Mouse (Mus musculus) hindbrain, embryonic 12.5 days (tissue): ENCODE data around the gene Bcl2l10. TPM values are rescaled to one million over a fixed set of nuclear protein-coding genes. Genes with fewer than 3 reads are reported as not detected.

Experiments
- ATAC-seq: fragments of 200-750 bp; cut with Nextera tagmentation; 2 replicates; pipeline ENCODE4 v1.8.0; 2017; ENCODE audit warnings: moderate TSS enrichment; ENCODE audit not compliant: low FRiP score
- H3K27ac ChIP-seq: fragments of 300-500 bp; sonication (generic); 2 replicates; pipeline ENCODE4 v1.5.1; 2016; ENCODE audit warnings: mild to moderate bottlenecking
- H3K27me3 ChIP-seq: fragments of 300-500 bp; sonication (generic); 2 replicates; pipeline ENCODE4 v1.6.1; 2016; ENCODE audit warnings: mild to moderate bottlenecking
- H3K36me3 ChIP-seq: fragments of 300-500 bp; sonication (generic); 2 replicates; pipeline ENCODE4 v1.6.1; 2016; ENCODE audit warnings: mild to moderate bottlenecking
- H3K4me1 ChIP-seq: fragments of 300-500 bp; sonication (generic); 2 replicates; pipeline ENCODE4 v1.6.1; 2016
- H3K4me2 ChIP-seq: fragments of 300-500 bp; sonication (generic); replicated peaks from 2 replicates; pipeline ENCODE4 v1.6.1; 2016; ENCODE audit warnings: mild to moderate bottlenecking
- H3K4me3 ChIP-seq: fragments of 300-500 bp; sonication (generic); 2 replicates; pipeline ENCODE4 v1.5.1; 2016; ENCODE audit warnings: mild to moderate bottlenecking
- H3K9ac ChIP-seq: fragments of 300-500 bp; sonication (generic); 2 replicates; pipeline ENCODE4 v1.6.1; 2016; ENCODE audit warnings: mild to moderate bottlenecking, moderate library complexity
- H3K9me3 ChIP-seq: fragments of 300-500 bp; sonication (generic); replicated peaks from 2 replicates; pipeline ENCODE4 v1.6.1; 2016; ENCODE audit warnings: mild to moderate bottlenecking
- WGBS: fragments of 180-500 bp; shearing (Covaris S2); methylation state at CpG from one replicate; pipeline ENCODE4 v1.1.7; 2016; 5-methylcytosine and 5-hydroxymethylcytosine counted together
- polyA plus RNA-seq: library from polyadenylated mRNA; unstranded; fragments of >200 nt; fragmentation: Nextera tagmentation; extraction: Ambion mirVana; gene quantifications from 2 replicates; pipeline ENCODE4 v1.2.1, GENCODE M21; 2016

Bcl2l10 gene
- polyA plus RNA-seq, 1 experiment from 2014 or later = not detected

DNA sequence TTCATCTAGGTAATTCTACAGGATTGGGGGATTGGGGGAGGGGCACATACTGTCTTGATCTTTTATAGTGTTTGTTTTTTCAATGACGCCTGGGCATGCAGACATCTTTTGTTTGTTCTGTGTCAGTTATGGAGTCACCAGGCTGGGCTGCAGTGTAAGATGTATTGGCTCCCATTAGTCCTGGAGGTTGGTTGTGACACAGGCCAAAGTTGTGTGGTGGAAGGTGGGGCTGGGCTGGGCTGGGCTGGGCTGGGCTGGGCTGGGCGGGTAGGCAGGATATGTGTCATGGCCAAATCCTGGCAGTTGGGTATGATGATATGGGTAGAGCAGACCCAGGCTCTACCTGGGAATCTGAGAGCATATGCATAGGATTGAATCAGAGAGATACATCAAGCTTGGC lies 31.2 kb downstream of the Bcl2l10 start:
- H3K4me3 ChIP-seq = no peak overlapping the region
- 82% methylated on average over 2 of the region's 2 CpGs for WGBS

GRCm38 (mm10) chr9:75382825-75383224 lies 35.3 kb downstream of the Bcl2l10 start:
- no peak overlapping the region for H3K4me2 ChIP-seq
- no peak for ATAC-seq
- no peaks in the 10 kb centered on the region for H3K9me3 ChIP-seq
- WGBS = 91% methylated on average over 14 of the region's 14 CpGs
- peaks cover 25% of the 10 kb centered on the region for H3K36me3 ChIP-seq
- H3K4me1 ChIP-seq = no peaks in the 10 kb centered on the region
- no peaks in the 10 kb centered on the region for H3K27me3 ChIP-seq
- no peak overlapping the region for H3K27ac ChIP-seq
- no peak overlapping the region for H3K9ac ChIP-seq
- H3K4me3 ChIP-seq = no peak overlapping the region

More for the DNA sequence above, 31.2 kb downstream of the Bcl2l10 start:
- no peaks in the 10 kb centered on the region for H3K9me3 ChIP-seq
- ATAC-seq = no peak
- H3K4me2 ChIP-seq = no peak overlapping the region
- H3K9ac ChIP-seq = no peak overlapping the region
- H3K4me1 ChIP-seq = no peaks in the 10 kb centered on the region
- no peaks in the 10 kb centered on the region for H3K36me3 ChIP-seq
- no peak overlapping the region for H3K27ac ChIP-seq
- no peaks in the 10 kb centered on the region for H3K27me3 ChIP-seq

- no peaks in the 10 kb centered on the region for H3K4me1 ChIP-seq
- no peak for ATAC-seq
- H3K9ac ChIP-seq = no peak overlapping the region
- WGBS = 85% methylated on average over 9 of the region's 9 CpGs
- no peaks in the 10 kb centered on the region for H3K9me3 ChIP-seq
- no peak overlapping the region for H3K27ac ChIP-seq
- no peaks in the 10 kb centered on the region for H3K27me3 ChIP-seq
- H3K4me3 ChIP-seq = no peak overlapping the region
- H3K4me2 ChIP-seq = no peak overlapping the region
- H3K36me3 ChIP-seq = peaks cover 32% of the 10 kb centered on the region
Measured at GRCm38 (mm10) chr9:75383785-75384184, 36.2 kb downstream of the Bcl2l10 start.

- ATAC-seq = no peak
- 86% methylated on average over 3 of the region's 3 CpGs for WGBS
- H3K9ac ChIP-seq = no peak overlapping the region
- no peak overlapping the region for H3K27ac ChIP-seq
- no peak overlapping the region for H3K4me3 ChIP-seq
- H3K27me3 ChIP-seq = no peaks in the 10 kb centered on the region
- H3K9me3 ChIP-seq = no peaks in the 10 kb centered on the region
- no peak overlapping the region for H3K4me2 ChIP-seq
- H3K36me3 ChIP-seq = peaks cover 38% of the 10 kb centered on the region
- no peaks in the 10 kb centered on the region for H3K4me1 ChIP-seq
Measured at GRCm38 (mm10) chr9:75384337-75384962, 36.9 kb downstream of the Bcl2l10 start.

- WGBS = 83% methylated on average over 9 of the region's 9 CpGs
- H3K27ac ChIP-seq = no peak overlapping the region
- H3K4me1 ChIP-seq = no peaks in the 10 kb centered on the region
Measured at GRCm38 (mm10) chr9:75385218-75385974, 37.8 kb downstream of the Bcl2l10 start.

GRCm38 (mm10) chr9:75393251-75393650 lies 45.7 kb downstream of the Bcl2l10 start:
- no peak overlapping the region for H3K27ac ChIP-seq
- H3K4me1 ChIP-seq = no peaks in the 10 kb centered on the region
- H3K27me3 ChIP-seq = no peaks in the 10 kb centered on the region
- H3K9ac ChIP-seq = no peak overlapping the region
- no peak for ATAC-seq
- H3K9me3 ChIP-seq = no peaks in the 10 kb centered on the region
- WGBS = 73% methylated on average over 12 of the region's 12 CpGs
- H3K4me2 ChIP-seq = no peak overlapping the region
- no peak overlapping the region for H3K4me3 ChIP-seq
- peaks cover 84% of the 10 kb centered on the region for H3K36me3 ChIP-seq

More at GRCm38 (mm10) chr9:75385218-75385974, 37.8 kb downstream of the Bcl2l10 start:
- no peaks in the 10 kb centered on the region for H3K27me3 ChIP-seq
- ATAC-seq = no peak
- peaks cover 46% of the 10 kb centered on the region for H3K36me3 ChIP-seq
- H3K4me2 ChIP-seq = no peak overlapping the region
- H3K9me3 ChIP-seq = no peaks in the 10 kb centered on the region
- no peak overlapping the region for H3K4me3 ChIP-seq
- H3K9ac ChIP-seq = no peak overlapping the region

- ATAC-seq = no peak
- Histone ChIP-seq H3K27ac (no peak overlapping the region), H3K27me3 (no peaks in the 10 kb centered on the region), H3K9me3 (no peaks in the 10 kb centered on the region), H3K4me2 (no peak overlapping the region), H3K36me3 (peaks cover 67% of the 10 kb centered on the region), H3K4me3 (no peak overlapping the region), H3K9ac (no peak overlapping the region), H3K4me1 (0 out of 2 replicates have a peak, but pooled peaks cover 5% of the 10 kb centered on the region)
- WGBS = 92% methylated on average over 6 of the region's 6 CpGs
Measured at GRCm38 (mm10) chr9:75395971-75396370, 48.4 kb downstream of the Bcl2l10 start.

DNA sequence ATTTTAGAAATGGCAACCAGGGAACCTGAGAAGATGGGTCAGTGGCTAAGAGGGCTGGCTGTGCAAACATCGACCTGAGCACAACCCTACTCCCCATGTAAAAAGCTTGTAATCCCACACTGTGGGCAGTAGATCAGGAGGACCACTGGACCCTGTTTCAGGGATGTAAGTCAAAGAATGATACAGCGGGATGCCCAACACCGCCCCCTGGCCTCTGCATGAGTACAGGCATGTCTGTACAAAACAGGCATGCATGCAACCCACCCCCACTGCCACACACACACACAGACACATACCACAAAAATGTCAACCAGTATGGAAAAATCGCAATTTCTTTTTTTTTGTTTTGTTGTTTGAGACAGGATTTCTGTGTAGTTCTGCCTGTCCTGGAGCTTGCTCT lies 51.5 kb downstream of the Bcl2l10 start:
- peaks cover 24% of the 10 kb centered on the region for H3K4me1 ChIP-seq
- no peak overlapping the region for H3K4me2 ChIP-seq
- H3K36me3 ChIP-seq = peaks cover 39% of the 10 kb centered on the region
- no peak overlapping the region for H3K9ac ChIP-seq
- no peak overlapping the region for H3K27ac ChIP-seq
- 94% methylated on average over 4 of the region's 4 CpGs for WGBS
- H3K9me3 ChIP-seq = no peaks in the 10 kb centered on the region
- H3K27me3 ChIP-seq = no peaks in the 10 kb centered on the region
- no peak overlapping the region for H3K4me3 ChIP-seq
- ATAC-seq = no peak

DNA sequence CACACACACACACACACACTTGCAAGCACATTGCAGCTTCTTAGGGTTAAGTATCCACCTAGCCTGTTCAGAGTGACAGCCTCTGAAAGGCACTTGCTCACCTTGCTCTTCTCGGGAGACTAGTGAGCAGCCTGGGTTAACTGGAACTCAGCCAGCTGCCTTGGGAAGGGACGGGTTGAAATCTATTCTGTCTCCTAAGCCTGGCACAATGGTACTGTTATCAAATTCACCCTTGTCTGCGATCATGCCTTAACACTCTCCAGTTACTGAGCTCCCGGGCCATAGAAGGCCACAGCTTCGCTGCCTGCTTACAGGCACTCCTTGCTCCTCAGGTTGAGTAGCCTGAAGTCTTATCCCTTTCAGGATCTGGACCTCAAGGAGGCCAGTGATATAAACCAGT lies 53.1 kb downstream of the Bcl2l10 start:
- Histone ChIP-seq H3K4me1 (peaks cover 38% of the 10 kb centered on the region), H3K9me3 (no peaks in the 10 kb centered on the region), H3K4me3 (no peak overlapping the region), H3K9ac (no peak overlapping the region), H3K4me2 (no peak overlapping the region), H3K27ac (no peak overlapping the region), H3K36me3 (peaks cover 25% of the 10 kb centered on the region), H3K27me3 (no peaks in the 10 kb centered on the region)
- no peak for ATAC-seq
- 88% methylated on average over 5 of the region's 5 CpGs for WGBS

Other genes starting within 250 kb of the Bcl2l10 start
- gene Myo5c, start 115.7 kb upstream of the Bcl2l10 start, polyA plus RNA-seq = 0.65 and 1.8 TPM in 2 replicates
- 33.4 and 35.3 TPM in 2 replicates for gene Gnb5, start 41.5 kb upstream of the Bcl2l10 start, polyA plus RNA-seq
- 176 and 183 TPM in 2 replicates for gene Mapk6, start 62.2 kb downstream of the Bcl2l10 start, polyA plus RNA-seq
- gene Leo1, start 93.8 kb downstream of the Bcl2l10 start, polyA plus RNA-seq = 50.5 and 51.7 TPM in 2 replicates
- gene Tmod3, start 211.9 kb downstream of the Bcl2l10 start, polyA plus RNA-seq = 96.5 and 98.4 TPM in 2 replicates